Mouse (Mus musculus) myocyte (in vitro differentiated cells): ENCODE results near the gene Prkcg.

Experiments
- CEBPB ChIP-seq: IDR thresholded peaks from 2 replicates; pipeline ENCODE4 v1.6.1; 2011; ENCODE audit warnings: mild to moderate bottlenecking, moderate library complexity; ENCODE audit not compliant: poor library complexity, insufficient read depth, severe bottlenecking
- E2F4 ChIP-seq: IDR thresholded peaks from one replicate; pipeline ENCODE4 v1.6.1; 2011; ENCODE audit warnings: mild to moderate bottlenecking, control low read depth, moderate library complexity; ENCODE audit not compliant: insufficient read depth
- MAX ChIP-seq: IDR thresholded peaks from one replicate; pipeline ENCODE4 v1.6.1; 2011; ENCODE audit warnings: low read depth, mild to moderate bottlenecking, control low read depth
- MYOD1 ChIP-seq, 3 experiments: IDR thresholded peaks; one replicate each; pipeline ENCODE4 v1.6.1; 2011; ENCODE audit warnings: control low read depth in 2 of 3, low read depth in 2 of 3, mild to moderate bottlenecking in 2 of 3, moderate library complexity in 1 of 3; ENCODE audit not compliant: insufficient read length in 2 of 3, control insufficient read depth in 1 of 3
- POLR2A ChIP-seq: IDR thresholded peaks from one replicate; pipeline ENCODE4 v1.6.1; 2011; ENCODE audit warnings: low read depth, mild to moderate bottlenecking, control low read depth, moderate library complexity; ENCODE audit not compliant: insufficient read length
- POLR2AphosphoS2 ChIP-seq: IDR thresholded peaks from one replicate; pipeline ENCODE4 v1.6.1; 2011; ENCODE audit warnings: low read depth, control low read depth; ENCODE audit not compliant: insufficient read length
- TCF12 ChIP-seq: IDR thresholded peaks from one replicate; pipeline ENCODE4 v1.6.1; 2011; ENCODE audit warnings: mild to moderate bottlenecking, control low read depth; ENCODE audit not compliant: poor library complexity, insufficient read depth, severe bottlenecking
- TCF3 ChIP-seq: IDR thresholded peaks from one replicate; pipeline ENCODE4 v1.6.1; 2011; ENCODE audit warnings: low read depth, control low read depth; ENCODE audit not compliant: insufficient read length
- USF1 ChIP-seq: IDR thresholded peaks from one replicate; pipeline ENCODE4 v1.6.1; 2011; ENCODE audit warnings: low read depth, mild to moderate bottlenecking, control low read depth, moderate library complexity

GRCm38 (mm10) chr7:3317704-3318103 is 28.7 kb downstream of the Prkcg start:
- TF ChIP-seq E2F4 (no peak), MAX (no peak), TCF12 (no peak), TCF3 (no peak), POLR2A (no peak), USF1 (no peak), CEBPB (no peak), POLR2AphosphoS2 (no peak), MYOD1 (IDR thresholded peaks at IDR 0.05; ENCODE audit: control insufficient read depth in 1 of 3, insufficient read length in 2 of 3, low read depth in 2 of 3) (no peak)
